Mouse (Mus musculus): Measurements from ENCODE around the gene Grik5. TPM values are rescaled to one million over a fixed set of nuclear protein-coding genes. Genes with fewer than 3 reads are reported as not detected.

Gene Grik5
- polyA plus RNA-seq, 1 experiment = 31.5 TPM

DNA sequence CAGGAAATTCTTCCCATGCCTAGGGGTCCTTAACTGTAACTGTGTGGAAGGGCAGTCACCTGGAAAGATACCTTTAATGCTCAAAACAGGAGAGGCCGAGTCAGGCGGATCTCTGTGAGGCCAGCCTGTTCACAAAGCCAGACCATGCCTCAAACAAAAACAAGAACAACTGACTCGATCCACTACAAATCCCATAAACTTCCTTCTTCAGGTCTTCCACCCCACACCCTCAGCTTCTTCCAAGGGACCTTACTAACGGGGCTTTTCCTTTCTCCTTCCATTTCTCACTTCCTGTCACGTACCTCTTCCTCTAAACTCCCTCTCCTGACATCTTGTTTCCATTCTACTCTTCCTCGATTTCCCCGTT lies 4.1 kb upstream of the Grik5 start:
- TF ChIP-seq CTCF (IDR thresholded peaks at IDR 0.05; ENCODE audit: low read depth, low read length) (no peak), EP300 (IDR thresholded peaks at IDR 0.05; ENCODE audit: insufficient read depth, low read depth, low read length) (no peak), POLR2A (IDR thresholded peaks at IDR 0.05; ENCODE audit: insufficient read depth, low read length) (no peak)
- no peaks in the 10 kb centered on the region for H3K27me3 ChIP-seq (ENCODE audit: control insufficient read depth, insufficient read depth, low read length, poor library complexity, severe bottlenecking)
- H3K4me1 ChIP-seq (ENCODE audit: control insufficient read depth, insufficient read depth, low read length) = peaks cover 2% of the 10 kb centered on the region
- peak overlapping the region; percentile 76 for H3K4me3 ChIP-seq (ENCODE audit: low read depth, low read length)
- no peaks in the 10 kb centered on the region for H3K9me3 ChIP-seq (replicated peaks; ENCODE audit: control insufficient read depth, insufficient read depth, low read length, poor library complexity, severe bottlenecking)
- H3K36me3 ChIP-seq (ENCODE audit: control insufficient read depth, insufficient read depth, low read length, poor library complexity, severe bottlenecking) = peaks cover 15% of the 10 kb centered on the region; the same call in 1 of the 2 replicates
- H3K27ac ChIP-seq (ENCODE audit: insufficient read depth, low read length) = peak overlapping the region; percentile 61
- peak overlapping the region; percentile 74 for H3K9ac ChIP-seq (ENCODE audit: low read depth, poor library complexity, severe bottlenecking)

DNA sequence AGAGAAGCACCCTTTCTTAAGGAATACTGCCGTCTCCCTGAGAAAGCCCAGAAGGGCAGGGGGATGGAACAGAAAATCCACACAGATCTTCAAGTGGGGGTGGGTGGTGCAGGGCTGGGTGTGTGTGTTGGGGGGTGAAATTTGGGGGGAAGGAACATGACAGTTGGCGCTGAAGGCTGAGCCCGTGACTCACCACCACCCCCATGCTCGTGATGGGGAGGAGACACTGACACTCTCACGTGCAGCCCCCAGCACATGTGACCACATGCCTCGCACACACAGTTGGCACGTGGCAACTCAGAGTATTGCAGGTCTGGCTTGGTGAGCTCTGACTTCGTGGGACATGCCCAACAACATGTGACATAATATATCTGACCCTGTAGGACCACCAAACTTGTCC lies 1.8 kb upstream of the Grik5 start:
- no peak overlapping the region for H3K27ac ChIP-seq (ENCODE audit: insufficient read depth, low read length)
- H3K36me3 ChIP-seq (ENCODE audit: control insufficient read depth, insufficient read depth, low read length, poor library complexity, severe bottlenecking) = no peaks in the 10 kb centered on the region
- H3K4me3 ChIP-seq (ENCODE audit: low read depth, low read length) = no peak overlapping the region

DNA sequence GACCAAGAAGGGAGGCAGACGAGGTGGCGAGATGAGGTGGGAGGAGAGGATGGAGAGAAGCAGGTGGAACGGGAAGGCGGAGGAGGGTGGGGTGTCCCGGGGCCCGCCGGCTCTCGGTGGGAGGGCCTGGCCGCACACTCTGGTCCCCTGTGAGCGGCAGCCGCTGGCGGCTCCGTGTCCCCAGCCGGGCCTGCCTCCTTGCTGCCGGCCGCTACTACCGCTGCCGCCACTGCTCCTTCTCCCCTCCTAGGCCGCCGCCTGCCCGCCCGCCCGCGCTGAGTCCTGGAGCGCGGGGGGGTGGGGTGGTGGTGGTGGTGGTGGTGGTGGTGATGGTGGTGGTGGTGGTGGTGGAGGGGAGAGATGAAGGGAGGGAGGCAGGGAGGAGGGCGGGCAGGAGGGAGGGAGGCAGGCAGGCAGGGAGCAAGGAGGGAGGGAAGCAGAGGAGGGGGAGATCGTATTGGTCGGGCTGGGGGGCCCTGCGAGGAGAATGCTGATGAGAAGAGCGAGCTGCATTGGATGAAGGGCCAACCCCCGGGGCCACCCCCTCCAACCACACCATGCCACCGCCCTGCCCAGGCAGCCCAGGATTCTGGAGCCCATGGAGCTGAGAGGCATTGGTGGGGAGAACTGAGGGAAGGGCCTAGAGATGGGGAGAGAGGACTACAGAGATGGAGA lies 707 bp upstream of the Grik5 start:
- Histone ChIP-seq H3K27ac (ENCODE audit: insufficient read depth, low read length) (no peak overlapping the region), H3K9ac (ENCODE audit: low read depth, poor library complexity, severe bottlenecking) (peak overlapping the region; percentile 65), H3K27me3 (ENCODE audit: control insufficient read depth, insufficient read depth, low read length, poor library complexity, severe bottlenecking) (no peaks in the 10 kb centered on the region), H3K9me3 (replicated peaks; ENCODE audit: control insufficient read depth, insufficient read depth, low read length, poor library complexity, severe bottlenecking) (no peaks in the 10 kb centered on the region), H3K36me3 (ENCODE audit: control insufficient read depth, insufficient read depth, low read length, poor library complexity, severe bottlenecking) (no peaks in the 10 kb centered on the region), H3K4me3 (ENCODE audit: low read depth, low read length) (peak overlapping the region; percentile 87), H3K4me1 (ENCODE audit: control insufficient read depth, insufficient read depth, low read length) (no peaks in the 10 kb centered on the region)
- TF ChIP-seq CTCF (IDR thresholded peaks at IDR 0.05; ENCODE audit: low read depth, low read length) = no peak

More for the DNA sequence above, 1.8 kb upstream of the Grik5 start:
- no peaks in the 10 kb centered on the region for H3K27me3 ChIP-seq (ENCODE audit: control insufficient read depth, insufficient read depth, low read length, poor library complexity, severe bottlenecking)
- H3K9ac ChIP-seq (ENCODE audit: low read depth, poor library complexity, severe bottlenecking) = no peak overlapping the region
- H3K9me3 ChIP-seq (replicated peaks; ENCODE audit: control insufficient read depth, insufficient read depth, low read length, poor library complexity, severe bottlenecking) = no peaks in the 10 kb centered on the region
- no peak for TF ChIP-seq POLR2A (IDR thresholded peaks at IDR 0.05; ENCODE audit: insufficient read depth, low read length)
- no peak for TF ChIP-seq CTCF (IDR thresholded peaks at IDR 0.05; ENCODE audit: low read depth, low read length)
- TF ChIP-seq EP300 (IDR thresholded peaks at IDR 0.05; ENCODE audit: insufficient read depth, low read depth, low read length) = no peak
- peaks cover 1% of the 10 kb centered on the region for H3K4me1 ChIP-seq (ENCODE audit: control insufficient read depth, insufficient read depth, low read length)

DNA sequence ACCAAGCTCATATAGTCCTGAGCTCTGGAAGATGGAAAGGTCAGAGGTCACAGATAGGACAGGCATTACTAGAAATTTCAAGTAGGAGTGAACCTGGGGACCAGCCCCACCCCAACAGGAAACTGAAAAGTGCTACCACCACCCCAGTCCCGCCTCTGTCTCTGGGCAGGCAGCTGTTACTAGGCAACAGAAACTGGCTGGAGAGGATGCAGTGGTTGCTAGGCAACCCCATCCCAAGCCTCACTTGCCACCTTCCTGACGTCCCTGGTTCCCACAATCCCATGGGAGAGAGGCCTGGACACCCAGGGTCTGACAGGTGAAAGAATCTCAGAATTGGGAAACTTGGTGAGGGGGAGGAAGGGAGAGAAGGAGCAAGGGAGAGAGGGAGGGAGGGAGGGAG lies 3.4 kb downstream of the Grik5 start:
- no peak overlapping the region for H3K27ac ChIP-seq (ENCODE audit: insufficient read depth, low read length)
- H3K9ac ChIP-seq (ENCODE audit: low read depth, poor library complexity, severe bottlenecking) = no peak overlapping the region
- TF ChIP-seq CTCF (IDR thresholded peaks at IDR 0.05; ENCODE audit: low read depth, low read length) (no peak), POLR2A (IDR thresholded peaks at IDR 0.05; ENCODE audit: insufficient read depth, low read length) (no peak), EP300 (IDR thresholded peaks at IDR 0.05; ENCODE audit: insufficient read depth, low read depth, low read length) (no peak)
- no peaks in the 10 kb centered on the region for H3K36me3 ChIP-seq (ENCODE audit: control insufficient read depth, insufficient read depth, low read length, poor library complexity, severe bottlenecking)
- no peaks in the 10 kb centered on the region for H3K27me3 ChIP-seq (ENCODE audit: control insufficient read depth, insufficient read depth, low read length, poor library complexity, severe bottlenecking)
- H3K9me3 ChIP-seq (replicated peaks; ENCODE audit: control insufficient read depth, insufficient read depth, low read length, poor library complexity, severe bottlenecking) = no peaks in the 10 kb centered on the region
- no peak overlapping the region for H3K4me3 ChIP-seq (ENCODE audit: low read depth, low read length)
- H3K4me1 ChIP-seq (ENCODE audit: control insufficient read depth, insufficient read depth, low read length) = no peaks in the 10 kb centered on the region

DNA sequence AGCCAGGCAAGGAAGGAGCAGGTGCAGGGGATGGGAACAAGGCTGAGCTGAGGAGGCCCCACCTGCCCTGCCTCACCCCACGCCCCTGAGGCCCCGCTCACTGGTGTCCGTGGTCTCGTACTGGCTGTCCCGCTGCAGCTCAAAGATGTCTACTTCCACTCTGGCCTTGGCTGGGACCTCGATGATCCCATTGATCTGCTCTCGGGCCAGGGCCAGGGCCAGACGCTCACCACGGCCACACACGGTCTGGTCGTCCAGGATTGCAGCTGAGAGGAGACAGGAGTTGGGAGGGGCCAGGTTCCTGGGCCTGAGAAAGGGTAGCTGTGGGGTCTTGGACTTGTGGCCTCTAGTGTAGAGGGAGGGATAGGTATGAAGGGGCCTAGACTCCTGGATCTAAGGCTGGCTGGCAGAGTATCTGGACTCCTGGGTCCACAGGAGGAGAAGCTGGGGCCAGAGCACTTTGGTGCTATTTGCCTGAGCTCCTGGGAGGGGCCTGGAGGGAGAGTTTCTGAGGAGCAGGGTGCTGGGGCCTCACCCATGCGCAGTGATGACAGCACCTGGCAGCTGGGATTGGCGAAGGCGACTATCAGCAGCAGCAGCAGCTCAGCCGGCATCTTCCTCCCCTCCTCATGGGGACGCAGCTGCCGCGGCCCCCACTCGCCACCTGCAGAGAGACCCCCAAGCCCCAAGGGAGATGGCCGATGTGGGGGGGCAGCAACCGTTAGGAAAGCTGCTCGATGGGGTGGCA lies 4.1 kb downstream of the Grik5 start:
- no peak overlapping the region for H3K9ac ChIP-seq (ENCODE audit: low read depth, poor library complexity, severe bottlenecking)
- no peaks in the 10 kb centered on the region for H3K9me3 ChIP-seq (replicated peaks; ENCODE audit: control insufficient read depth, insufficient read depth, low read length, poor library complexity, severe bottlenecking)
- H3K4me3 ChIP-seq (ENCODE audit: low read depth, low read length) = no peak overlapping the region
- no peaks in the 10 kb centered on the region for H3K4me1 ChIP-seq (ENCODE audit: control insufficient read depth, insufficient read depth, low read length)
- H3K36me3 ChIP-seq (ENCODE audit: control insufficient read depth, insufficient read depth, low read length, poor library complexity, severe bottlenecking) = no peaks in the 10 kb centered on the region
- no peaks in the 10 kb centered on the region for H3K27me3 ChIP-seq (ENCODE audit: control insufficient read depth, insufficient read depth, low read length, poor library complexity, severe bottlenecking)
- TF ChIP-seq POLR2A (IDR thresholded peaks at IDR 0.05; ENCODE audit: insufficient read depth, low read length) = no peak
- no peak for TF ChIP-seq EP300 (IDR thresholded peaks at IDR 0.05; ENCODE audit: insufficient read depth, low read depth, low read length)
- TF ChIP-seq CTCF (IDR thresholded peaks at IDR 0.05; ENCODE audit: low read depth, low read length) = no peak
- H3K27ac ChIP-seq (ENCODE audit: insufficient read depth, low read length) = no peak overlapping the region

DNA sequence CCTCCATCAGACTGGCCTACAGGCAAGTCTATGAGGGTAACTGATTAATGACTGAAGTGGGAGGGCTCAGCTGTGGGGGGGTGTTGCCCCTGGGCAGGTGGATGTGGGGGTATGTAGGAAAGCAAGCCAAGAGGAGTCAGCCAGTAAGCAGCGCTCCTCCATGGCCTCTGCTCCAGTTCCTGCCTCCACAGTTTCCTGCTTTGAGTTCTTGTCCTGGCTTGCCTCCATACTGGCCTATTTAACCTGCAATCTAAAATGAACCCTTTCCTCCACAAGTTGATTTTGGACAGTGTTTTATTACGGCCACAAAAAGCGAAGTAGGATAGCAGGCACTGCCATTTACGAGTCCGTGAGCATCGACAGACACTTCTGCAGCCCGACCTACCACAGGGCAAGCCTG lies 4.8 kb downstream of the Grik5 start:
- Histone ChIP-seq H3K27me3 (ENCODE audit: control insufficient read depth, insufficient read depth, low read length, poor library complexity, severe bottlenecking) (no peaks in the 10 kb centered on the region), H3K9me3 (replicated peaks; ENCODE audit: control insufficient read depth, insufficient read depth, low read length, poor library complexity, severe bottlenecking) (no peaks in the 10 kb centered on the region), H3K4me3 (ENCODE audit: low read depth, low read length) (no peak overlapping the region), H3K4me1 (ENCODE audit: control insufficient read depth, insufficient read depth, low read length) (no peaks in the 10 kb centered on the region), H3K9ac (ENCODE audit: low read depth, poor library complexity, severe bottlenecking) (no peak overlapping the region), H3K27ac (ENCODE audit: insufficient read depth, low read length) (no peak overlapping the region), H3K36me3 (ENCODE audit: control insufficient read depth, insufficient read depth, low read length, poor library complexity, severe bottlenecking) (no peaks in the 10 kb centered on the region)
- TF ChIP-seq EP300 (IDR thresholded peaks at IDR 0.05; ENCODE audit: insufficient read depth, low read depth, low read length) (no peak), CTCF (IDR thresholded peaks at IDR 0.05; ENCODE audit: low read depth, low read length) (no peak), POLR2A (IDR thresholded peaks at IDR 0.05; ENCODE audit: insufficient read depth, low read length) (no peak)
